Mouse (Mus musculus) bone marrow, adult 2 months (tissue): ENCODE results near the gene Tubb4a.

Experiments
- CTCF ChIP-seq: fragments of 200-500 bp; IDR thresholded peaks from 2 replicates; pipeline ENCODE4 v1.5.1; 2011; ENCODE audit warnings: low read length, control low read depth; ENCODE audit not compliant: control insufficient read depth, insufficient read depth
- POLR2A ChIP-seq: fragments of 200-500 bp; IDR thresholded peaks from 2 replicates; pipeline ENCODE4 v1.6.1; 2011; ENCODE audit warnings: low read depth, mild to moderate bottlenecking, control low read depth, low read length, borderline replicate concordance; ENCODE audit not compliant: control insufficient read depth

GRCm38 (mm10) chr17:57105181-57106034, 17.8 kb upstream of the Tubb4a start, which contains the start of gene Tnfsf9:
- TF ChIP-seq POLR2A (peak; percentile 44; the same call in 1 of the 2 replicates), CTCF (no peak)
